Comparison of ENCODE assay signal across 10 mouse cellular contexts in genomic region chr16:15386241-15386574, GRCm38 (mm10).
DNase-seq lines count a peak whose midpoint lies in the region; ATAC-seq and TF ChIP-seq lines count a peak whose summit lies in the region.
"Had no signal": no experiment of that assay in that cellular context is flagged by ENCODE, and none has a peak within 500 bp of the region (broad histone marks: within the 10 kb centered on the region; RNA-seq: fewer than 3 reads in every experiment).

No protein-coding gene starts in this region.

- ATAC-seq in heart, postnatal 0 days (ENCODE audit: insufficient read depth, low read depth) = no peak
- ATAC-seq in embryonic facial prominence, embryonic 13.5 days (ENCODE audit: insufficient number of reproducible peaks, insufficient read depth, low FRiP score, low TSS enrichment, low read depth) = no peak
- no peak for ATAC-seq in hindbrain, embryonic 13.5 days (ENCODE audit: low FRiP score)
- ATAC-seq: midbrain, embryonic 16.5 days had no signal

- intact Hi-C loops in heart, postnatal 14 days (cut with DNase I) = no loop called here
- intact Hi-C loops in gastrocnemius, adult 2 months (cut with DNase I) = no loop called here

- no peaks in the 10 kb centered on the region for H3K9me3 ChIP-seq in heart, postnatal 0 days (replicated peaks; ENCODE audit: control insufficient read depth, low read length)
- no peaks in the 10 kb centered on the region for H3K9me3 ChIP-seq in embryonic facial prominence, embryonic 13.5 days
- no peaks in the 10 kb centered on the region for H3K9me3 ChIP-seq in hindbrain, embryonic 13.5 days

- no peak for TF ChIP-seq EP300 in heart, postnatal 0 days (IDR thresholded peaks at IDR 0.05; ENCODE audit: low read depth)

- no peaks in the 10 kb centered on the region for H3K27me3 ChIP-seq in heart, postnatal 0 days (ENCODE audit: control insufficient read depth, insufficient read depth, low read length)
- no peaks in the 10 kb centered on the region for H3K27me3 ChIP-seq in embryonic facial prominence, embryonic 13.5 days
- H3K27me3 ChIP-seq in hindbrain, embryonic 13.5 days = no peaks in the 10 kb centered on the region

- peaks cover 7% of the 10 kb centered on the region for H3K4me1 ChIP-seq in heart, postnatal 0 days (ENCODE audit: control insufficient read depth, insufficient read depth)
- H3K4me1 ChIP-seq in embryonic facial prominence, embryonic 13.5 days = peaks cover 12% of the 10 kb centered on the region
- H3K4me1 ChIP-seq in hindbrain, embryonic 13.5 days (replicated peaks) = no peaks in the 10 kb centered on the region

- no peak overlapping the region for H3K27ac ChIP-seq in heart, postnatal 0 days (ENCODE audit: low read depth)
- H3K27ac ChIP-seq in embryonic facial prominence, embryonic 13.5 days = peak overlapping the region; percentile 57
- H3K27ac ChIP-seq in hindbrain, embryonic 13.5 days = no peak overlapping the region
- H3K27ac ChIP-seq in gastrocnemius, adult 2 months = no peak overlapping the region

- no peak overlapping the region for H3K4me2 ChIP-seq in heart, postnatal 0 days (ENCODE audit: low read depth, low read length)
- no peak overlapping the region for H3K4me2 ChIP-seq in embryonic facial prominence, embryonic 13.5 days
- no peak overlapping the region for H3K4me2 ChIP-seq in hindbrain, embryonic 13.5 days

- H3K36me3 ChIP-seq in heart, postnatal 0 days (replicated peaks; ENCODE audit: control insufficient read depth, insufficient read depth, low read length) = no peaks in the 10 kb centered on the region
- H3K36me3 ChIP-seq in embryonic facial prominence, embryonic 13.5 days = no peaks in the 10 kb centered on the region
- H3K36me3 ChIP-seq in hindbrain, embryonic 13.5 days = no peaks in the 10 kb centered on the region

- H3K4me3 ChIP-seq in heart, postnatal 0 days (ENCODE audit: low read depth, low read length) = no peak overlapping the region
- H3K4me3 ChIP-seq in embryonic facial prominence, embryonic 13.5 days = no peak overlapping the region
- no peak overlapping the region for H3K4me3 ChIP-seq in hindbrain, embryonic 13.5 days
- H3K4me3 ChIP-seq in gastrocnemius, adult 2 months = no peak overlapping the region

- TF ChIP-seq CTCF in heart, postnatal 0 days (IDR thresholded peaks at IDR 0.05; ENCODE audit: low read depth) = no peak
- TF ChIP-seq CTCF in gastrocnemius, adult 2 months (IDR thresholded peaks at IDR 0.05) = no peak

- 4% methylated on average over 1 of the region's 1 CpGs for WGBS in heart, postnatal 0 days
- WGBS in embryonic facial prominence, embryonic 13.5 days = 7% methylated on average over 1 of the region's 1 CpGs
- WGBS in hindbrain, embryonic 13.5 days = 68% methylated on average over 1 of the region's 1 CpGs

- H3K9ac ChIP-seq in heart, postnatal 0 days (replicated peaks; ENCODE audit: low read depth, low read length) = no peak overlapping the region
- H3K9ac ChIP-seq in embryonic facial prominence, embryonic 13.5 days = no peak overlapping the region
- H3K9ac ChIP-seq in hindbrain, embryonic 13.5 days = no peak overlapping the region

- peak; percentile 24 for DNase-seq in heart, postnatal 0 days (ENCODE audit: low spot score)
- DNase-seq in heart, postnatal 14 days = no peak
- DNase-seq in layer of hippocampus, postnatal 36 days = peak; percentile 32 to 39
- DNase-seq in right cerebral cortex, adult 2 months (ENCODE audit: low spot score in 2 of 2) = peak; percentile 81 to 83
- DNase-seq in ovary, adult 18-20 months (ENCODE audit: low spot score) = no peak
- DNase-seq in gastrocnemius, adult 2 months = no peak
- DNase-seq: thymus, postnatal 36 days had no signal

Comparison
In these comparisons a context has a peak if more than half of its experiments do, and no peak if none do; other contexts are left out.
1. DNase-seq: peak in heart, postnatal 0 days (single experiment), layer of hippocampus, postnatal 36 days (2 of 2) and right cerebral cortex, adult 2 months (2 of 2); none in heart, postnatal 14 days (0 of 2), ovary, adult 18-20 months (single experiment) and gastrocnemius, adult 2 months (single experiment).